Mouse (Mus musculus): ENCODE measurements at regions not wholly inside any gene's neighbourhood (a gene's known extent, or its start where the extent isn't known, plus 50 kb on each side); places are given as distances from the start of the nearest gene placed in this dataset.

DNA sequence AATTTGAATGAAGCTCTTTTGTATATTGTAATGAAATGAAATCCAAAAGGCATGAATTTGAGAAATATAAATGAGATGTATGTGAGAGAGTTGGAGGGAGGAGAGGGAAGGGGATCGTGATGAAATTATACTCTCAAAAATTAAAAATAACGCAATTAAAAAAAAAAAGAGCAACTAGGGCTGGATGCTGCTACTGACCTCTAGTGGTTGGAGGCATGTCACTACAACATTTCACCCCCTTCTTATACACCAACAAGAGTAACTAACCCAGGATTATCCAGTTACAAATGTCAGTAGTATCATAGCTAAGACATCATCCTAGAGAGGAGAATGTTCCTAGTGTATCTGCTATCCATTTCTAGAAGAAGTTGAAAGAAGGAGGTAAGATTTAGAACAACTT lies 678.8 kb upstream of the Sox9 start:
- DNase-seq (ENCODE audit: low read depth, low spot score), result no peak

DNA sequence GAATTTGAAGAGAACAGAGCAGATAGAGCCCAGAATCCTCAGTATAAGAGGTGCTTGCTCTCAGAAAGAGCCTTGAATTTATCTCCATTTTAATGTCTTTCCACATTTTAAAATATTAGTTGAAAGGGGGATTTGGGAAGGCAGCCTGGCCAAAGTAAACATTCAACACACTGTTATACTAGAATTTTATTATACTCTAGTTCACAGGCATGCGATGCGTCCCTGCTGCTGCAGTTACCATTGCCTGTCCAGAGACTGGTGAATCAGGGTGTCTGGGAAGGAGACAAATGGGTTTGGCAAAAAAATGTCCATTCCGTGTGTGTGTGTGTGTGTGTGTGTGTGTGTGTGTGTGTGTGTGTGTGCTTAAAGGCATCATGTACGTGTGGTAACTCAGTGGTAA lies 675.1 kb upstream of the Sox9 start:
- no peak for DNase-seq (ENCODE audit: low read depth, low spot score)

DNA sequence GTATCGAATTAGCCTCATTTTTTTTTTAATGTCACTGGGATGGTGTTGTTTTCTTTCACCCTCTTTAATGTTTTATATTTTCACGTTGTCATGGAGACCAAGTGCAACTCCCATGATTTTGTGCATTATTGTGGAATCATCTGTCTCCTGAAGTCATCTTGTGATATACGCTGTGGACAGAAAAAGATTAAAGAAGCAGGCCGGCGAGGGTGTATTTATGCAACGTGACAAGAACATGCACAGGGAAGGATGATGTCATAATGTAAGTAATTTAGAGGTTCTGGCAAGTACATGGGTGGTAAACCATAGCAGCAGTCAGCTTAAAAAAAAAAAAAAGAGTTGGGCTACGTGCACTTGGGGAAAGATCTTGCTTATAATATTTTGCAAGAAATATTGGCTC lies 674.7 kb upstream of the Sox9 start:
- DNase-seq (ENCODE audit: low read depth, low spot score), result no peak

DNA sequence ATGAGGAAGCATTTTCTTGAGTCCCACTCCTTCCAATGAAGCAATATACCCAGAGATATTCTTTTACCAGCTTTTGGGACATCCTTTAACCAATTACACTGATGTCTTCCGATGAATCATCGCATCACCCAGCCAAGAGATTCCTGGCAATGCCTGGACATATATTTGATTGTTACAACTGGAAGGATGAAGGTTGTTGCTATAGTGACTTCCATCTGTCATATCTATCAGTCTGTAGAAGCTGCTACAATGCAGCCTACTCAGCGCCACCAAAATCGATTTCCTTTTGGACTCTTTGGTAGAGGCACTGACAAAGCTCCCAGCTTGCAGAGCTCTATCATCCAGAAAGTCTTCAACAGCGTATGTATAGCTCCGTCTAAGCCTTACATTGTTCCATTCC lies 661.0 kb upstream of the Sox9 start:
- no peak for DNase-seq (ENCODE audit: low read depth, low spot score)

DNA sequence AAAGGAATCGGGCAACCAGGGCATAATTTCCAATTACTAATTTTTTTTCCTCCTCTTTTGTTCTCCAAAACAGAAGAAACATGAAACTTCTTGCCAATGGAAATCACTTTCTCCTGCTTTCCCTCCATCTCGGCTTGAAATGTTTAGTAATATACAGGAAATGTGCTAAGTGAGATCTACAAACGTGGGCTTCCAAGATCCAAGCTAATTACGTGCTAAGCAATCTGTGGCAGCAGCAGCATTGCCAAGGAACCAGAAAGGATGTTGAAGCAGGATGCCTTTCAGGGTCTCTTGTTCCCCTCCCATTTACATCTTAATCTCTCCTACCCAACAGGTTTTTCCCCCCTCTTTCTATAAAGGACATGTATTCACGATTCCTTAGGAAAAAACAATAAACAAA lies 660.2 kb upstream of the Sox9 start:
- DNase-seq (ENCODE audit: low read depth, low spot score), result peak; percentile 54

DNA sequence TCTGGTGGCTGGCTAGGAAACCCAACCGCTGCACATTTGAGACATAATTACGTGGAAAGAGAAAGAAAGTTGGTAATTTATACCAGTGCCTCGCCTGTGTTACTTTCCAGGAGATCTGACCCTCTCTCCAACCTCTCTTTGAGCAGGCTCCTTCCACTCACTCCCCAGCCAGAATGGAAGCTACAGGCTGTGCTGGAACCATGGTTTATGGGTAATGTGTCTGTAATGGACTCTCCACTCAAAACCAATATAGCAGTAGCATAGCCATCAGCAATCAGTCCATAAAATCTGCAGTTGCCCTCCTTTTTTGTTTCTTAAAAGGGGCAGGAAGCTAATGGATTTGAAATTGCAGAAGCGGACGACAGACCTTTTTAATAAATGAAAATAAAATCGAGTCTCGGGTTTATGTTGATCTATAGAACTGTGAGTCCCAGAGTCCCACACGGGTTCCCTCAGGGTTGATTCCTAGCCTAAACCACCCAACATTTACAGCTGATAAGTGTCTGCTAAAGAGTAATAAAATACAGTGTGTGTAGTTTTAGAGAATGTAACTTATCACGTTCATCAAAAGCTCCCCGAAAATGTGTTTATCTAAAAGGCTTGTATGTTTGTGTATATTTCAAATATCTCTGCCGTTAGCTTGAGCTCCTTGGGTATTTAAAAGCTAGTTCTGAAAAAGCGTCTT lies 656.6 kb upstream of the Sox9 start:
- DNase-seq (ENCODE audit: low read depth, low spot score), result no peak

DNA sequence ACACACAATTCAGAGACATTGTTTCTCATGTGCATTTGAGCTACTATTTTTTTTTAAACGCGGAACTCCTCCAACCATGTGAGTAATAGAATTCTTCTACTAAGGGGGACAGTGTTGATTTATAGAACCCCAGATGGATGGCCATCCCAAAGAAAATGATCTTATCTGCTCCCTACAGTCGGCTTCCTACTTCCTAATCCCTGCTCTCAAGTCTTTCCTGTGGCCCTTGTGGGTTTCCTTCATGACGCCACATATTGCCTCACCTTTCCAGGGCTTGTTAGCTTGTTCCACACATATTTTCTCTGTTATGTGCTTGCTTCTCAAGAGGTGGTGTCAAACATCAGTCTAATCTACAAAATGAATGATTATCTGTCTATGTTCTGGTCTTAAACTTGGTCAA lies 651.9 kb upstream of the Sox9 start:
- no peak for DNase-seq (ENCODE audit: low read depth, low spot score)

DNA sequence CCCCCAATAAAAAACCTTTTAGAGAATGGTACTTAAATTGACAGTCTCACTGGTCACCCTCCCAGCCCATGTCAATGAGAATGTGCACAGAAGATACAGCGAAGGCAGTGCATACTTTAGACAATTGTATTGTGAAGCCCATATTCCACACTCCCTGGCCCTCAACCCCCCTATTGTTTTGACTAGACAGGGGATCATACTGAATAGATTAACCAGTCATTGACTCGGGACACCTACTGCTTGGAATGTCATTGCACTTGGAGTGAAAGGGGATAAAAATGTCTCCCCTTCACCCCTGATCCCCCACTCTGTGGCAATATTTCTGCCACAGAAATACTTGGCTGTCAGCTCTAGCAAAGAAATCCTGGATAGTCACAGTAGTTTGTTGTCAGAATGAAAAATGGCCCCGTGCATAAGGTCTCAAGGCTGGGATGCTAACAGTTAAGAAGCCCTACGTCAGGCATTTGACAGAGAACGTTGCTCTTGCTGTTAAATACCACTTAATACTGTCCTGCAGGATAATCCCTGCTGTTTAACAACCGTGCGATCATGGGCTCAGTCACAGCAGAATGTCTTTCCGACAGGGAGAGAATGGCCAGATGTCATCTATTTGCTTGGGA lies 644.5 kb upstream of the Sox9 start:
- no peak for DNase-seq (ENCODE audit: low read depth, low spot score)

DNA sequence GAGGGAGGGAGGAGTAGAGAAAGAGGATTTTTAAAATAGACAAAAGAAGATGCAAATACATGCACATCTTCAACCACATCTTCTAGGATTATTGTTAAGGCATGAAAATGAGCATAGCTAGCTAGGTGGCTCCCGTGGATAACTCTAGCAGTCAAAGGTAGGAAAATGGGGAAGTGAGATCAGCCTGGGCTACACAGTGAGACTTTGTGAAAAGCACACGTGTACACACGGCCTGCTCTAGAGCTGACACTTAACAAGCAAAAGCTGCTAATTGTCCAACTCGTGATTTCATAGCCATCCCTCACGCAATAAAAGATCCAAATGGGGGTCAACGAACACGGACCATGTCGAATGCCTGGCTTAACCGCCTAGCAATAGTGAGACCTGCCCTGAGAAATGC lies 642.0 kb upstream of the Sox9 start:
- no peak for DNase-seq (ENCODE audit: low read depth, low spot score)

DNA sequence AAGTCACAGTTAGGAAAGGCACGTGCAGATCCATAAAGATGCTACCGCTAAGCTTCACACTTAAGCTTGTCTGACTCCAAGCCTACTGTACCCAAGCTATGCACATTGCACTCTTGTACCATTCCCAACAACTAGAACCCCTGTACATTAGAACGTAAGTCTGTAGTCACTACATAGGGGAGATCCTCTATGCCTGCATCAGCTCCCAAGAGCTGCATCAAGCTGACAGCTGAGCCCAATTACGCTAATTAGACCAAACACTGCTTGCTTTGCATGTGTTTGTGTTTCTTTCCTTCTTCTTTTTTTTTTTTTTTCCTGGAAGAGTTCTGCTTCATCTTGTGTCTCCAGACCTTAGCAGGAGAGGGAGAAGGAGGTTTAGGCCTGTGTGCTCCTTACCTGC lies 641.5 kb upstream of the Sox9 start:
- DNase-seq (ENCODE audit: low read depth, low spot score), result peak; percentile 50

DNA sequence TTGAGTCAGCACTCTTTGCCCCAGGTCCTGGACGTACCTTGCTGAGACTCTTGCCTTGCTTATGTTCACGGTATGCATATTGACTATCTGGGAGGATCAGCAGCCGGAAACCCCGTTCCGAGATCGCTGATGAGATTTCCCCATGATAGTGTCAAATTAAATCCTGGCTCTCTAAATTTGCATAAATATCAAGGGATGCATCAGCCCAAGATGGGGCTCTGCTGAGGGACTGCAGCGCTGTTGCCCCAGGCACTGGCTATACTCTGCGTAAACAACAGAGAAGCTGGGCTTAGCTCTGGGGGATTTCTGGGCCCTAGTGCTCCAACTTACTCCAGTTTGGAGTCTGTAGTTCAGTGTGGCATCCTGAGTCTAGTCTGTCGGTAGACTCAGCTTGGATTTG lies 641.1 kb upstream of the Sox9 start:
- DNase-seq (ENCODE audit: low read depth, low spot score), result no peak

DNA sequence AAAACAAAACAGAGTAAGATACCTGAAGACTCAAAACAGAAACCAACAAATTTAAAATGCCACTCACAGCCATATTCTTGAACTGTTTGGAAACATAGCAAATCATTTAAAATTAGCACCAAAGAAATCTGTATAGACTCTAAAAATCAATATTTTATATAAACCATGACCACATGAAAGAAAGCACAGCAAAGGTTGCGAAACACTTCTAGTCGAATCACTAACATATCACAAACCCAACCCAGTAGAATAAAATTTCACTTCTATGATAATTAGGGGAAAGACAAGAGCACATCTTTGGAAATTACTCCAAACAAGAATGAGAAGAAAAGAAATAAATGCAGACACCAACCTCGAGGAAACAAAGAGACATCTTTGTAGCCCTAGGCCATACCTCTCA lies 630.0 kb upstream of the Sox9 start:
- DNase-seq (ENCODE audit: low read depth, low spot score), result no peak

DNA sequence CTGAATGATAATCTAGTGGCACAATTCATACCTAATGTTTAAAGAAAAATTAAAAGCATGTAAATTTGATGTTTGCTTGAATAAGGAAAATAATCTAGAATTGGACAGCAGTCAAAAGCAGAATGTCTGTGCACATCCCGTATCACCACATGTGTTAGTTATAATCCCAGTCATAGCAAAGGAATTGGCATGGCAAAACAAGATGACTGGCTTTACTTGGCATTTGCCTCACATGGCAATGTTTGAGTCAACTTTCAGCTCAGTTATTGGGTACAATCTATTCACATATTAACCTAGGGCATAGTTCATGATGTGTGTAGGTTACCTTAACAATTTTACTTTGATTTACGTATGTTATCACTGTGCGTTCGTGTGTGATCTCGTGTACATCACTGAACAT lies 628.8 kb upstream of the Sox9 start:
- no peak for DNase-seq (ENCODE audit: low read depth, low spot score)

DNA sequence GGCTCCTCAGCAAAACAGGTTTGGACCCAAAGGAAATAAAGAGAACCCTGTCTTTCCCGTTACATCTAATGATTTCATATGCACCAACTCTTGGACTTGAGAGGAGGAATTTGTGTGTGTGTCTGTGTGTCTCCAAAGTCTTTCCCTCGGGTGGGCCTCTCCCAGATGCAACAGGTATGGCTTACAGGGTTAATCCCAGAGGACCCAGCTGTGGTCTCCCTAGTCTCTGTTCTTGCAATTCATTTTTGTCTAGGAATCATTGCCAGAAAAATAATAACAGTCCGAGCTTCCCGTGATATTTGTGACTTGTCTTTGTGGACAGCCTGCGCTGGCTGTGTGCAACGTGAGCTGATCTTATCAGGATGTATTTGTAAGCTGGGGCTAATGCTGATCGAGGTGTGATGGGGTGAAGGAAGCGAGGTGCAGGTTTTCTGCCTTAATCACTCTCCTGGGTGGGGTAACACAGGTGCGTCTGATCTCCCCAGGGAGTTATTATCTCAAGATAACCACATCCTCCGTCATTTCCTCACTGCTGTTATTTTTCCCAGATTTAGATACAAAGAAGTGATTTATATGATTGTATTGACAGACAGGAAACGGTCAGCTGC lies 627.2 kb upstream of the Sox9 start:
- DNase-seq (ENCODE audit: low read depth, low spot score), result no peak

DNA sequence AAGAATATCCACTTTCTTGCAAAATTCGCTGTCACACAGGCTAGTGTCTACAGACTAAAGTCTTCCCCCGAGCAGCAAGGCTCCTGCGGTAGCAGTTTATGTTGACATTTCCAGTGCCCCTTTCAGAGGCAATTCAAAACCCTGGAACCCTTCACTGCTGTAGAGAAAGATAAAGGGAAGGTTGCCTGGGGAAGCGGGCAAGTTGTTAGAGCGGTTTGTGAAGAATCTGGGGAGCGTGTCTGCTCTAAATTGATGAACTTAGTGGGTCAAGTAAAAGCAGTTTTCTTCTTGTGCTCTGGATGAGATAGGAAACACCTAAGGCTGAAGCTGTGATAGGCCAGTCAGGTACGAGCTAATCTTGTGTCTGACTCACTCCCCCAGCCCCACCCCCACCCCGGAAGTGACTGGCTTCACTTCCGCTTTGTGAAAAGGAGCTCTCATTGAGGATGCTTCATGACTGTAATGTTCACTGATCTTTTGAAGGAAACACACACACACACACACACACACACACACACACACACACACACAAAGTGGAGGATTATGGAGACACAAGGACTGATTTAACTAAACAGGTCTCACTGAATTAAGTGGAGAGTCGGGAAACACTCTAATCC lies 626.6 kb upstream of the Sox9 start:
- DNase-seq (ENCODE audit: low read depth, low spot score), result no peak

DNA sequence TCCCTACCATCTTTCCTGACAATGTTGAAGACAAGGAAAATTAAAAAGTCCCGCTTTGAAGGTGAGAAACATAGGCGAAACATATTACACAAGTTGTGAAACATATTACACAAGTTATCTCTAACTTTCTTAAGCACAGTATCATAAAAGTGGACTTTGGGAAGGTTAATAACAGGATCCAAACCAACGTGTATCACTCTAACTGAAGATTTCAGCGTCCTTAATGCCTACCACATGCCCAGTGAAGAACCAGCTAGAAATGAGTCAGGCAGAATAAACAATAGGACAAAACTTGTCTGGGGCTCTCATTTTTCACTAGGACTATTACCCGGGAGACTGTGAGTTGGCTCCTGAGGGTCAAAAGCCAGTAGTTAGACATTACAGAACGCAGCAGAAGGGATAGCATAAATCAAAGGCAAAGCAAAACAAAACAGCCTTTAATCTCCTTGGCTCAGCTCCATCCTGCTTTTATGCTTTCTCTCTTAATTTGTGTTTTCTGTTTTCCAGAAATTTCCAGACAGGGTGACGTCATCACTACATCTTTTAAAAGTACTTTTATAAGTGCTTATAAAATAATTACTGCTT lies 618.3 kb upstream of the Sox9 start:
- DNase-seq (ENCODE audit: low read depth, low spot score), result no peak

DNA sequence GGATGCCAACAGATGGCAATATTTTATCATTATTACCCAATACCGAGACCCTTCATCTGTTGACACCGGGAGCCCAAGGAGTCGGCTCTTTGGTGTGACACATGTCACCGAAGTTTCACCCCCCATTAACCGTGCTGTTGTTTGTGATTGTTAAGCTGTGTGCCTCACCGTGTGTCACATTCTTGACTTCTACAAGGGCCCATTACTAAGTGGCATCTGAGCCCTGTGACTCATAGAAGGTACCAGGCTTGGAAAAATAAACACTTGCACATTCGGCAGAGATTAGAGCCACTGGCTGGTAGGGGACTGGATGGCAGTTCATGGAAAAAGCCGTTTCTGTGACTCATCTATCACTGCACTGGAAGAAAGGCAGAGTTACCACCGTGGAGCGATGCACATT lies 608.4 kb upstream of the Sox9 start:
- DNase-seq (ENCODE audit: low read depth, low spot score), result no peak

DNA sequence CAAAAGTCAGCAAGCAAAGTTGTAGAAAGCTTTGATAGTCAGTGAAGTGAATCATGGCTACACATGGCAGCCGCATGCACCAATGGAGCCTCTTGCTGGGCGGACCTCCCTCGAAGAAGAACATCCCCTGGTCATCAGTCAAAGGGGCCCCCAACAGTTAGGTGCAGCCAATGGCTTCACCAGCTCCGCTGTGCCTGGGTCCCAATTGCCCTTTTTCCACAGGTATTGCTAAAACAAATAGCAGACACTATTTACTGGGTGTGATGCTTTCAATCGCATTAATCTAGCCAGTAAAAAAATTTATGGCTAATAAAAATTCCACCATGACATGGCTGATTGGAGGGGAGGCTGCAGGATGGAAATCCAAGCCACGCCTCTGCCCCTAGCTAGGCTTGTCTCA lies 606.7 kb upstream of the Sox9 start:
- DNase-seq (ENCODE audit: low read depth, low spot score), result no peak

DNA sequence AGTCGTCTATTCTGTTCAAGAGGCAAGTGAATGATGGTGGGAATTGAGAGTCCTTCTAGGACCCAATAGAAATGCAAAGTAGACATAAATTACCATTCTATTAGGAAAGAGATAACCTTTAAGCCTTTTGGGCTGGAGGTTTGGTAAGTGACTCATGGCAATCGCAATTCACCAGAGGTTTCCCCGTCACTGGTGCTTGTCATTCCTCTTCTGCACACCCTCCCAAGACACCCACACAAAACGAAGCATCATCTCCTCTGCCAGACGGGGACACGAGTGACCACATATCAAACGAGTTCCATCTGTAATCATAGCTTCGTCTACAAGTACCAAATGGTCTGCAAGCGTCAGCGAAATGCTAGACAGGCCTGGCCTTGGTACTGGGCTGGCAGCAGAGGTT lies 601.4 kb upstream of the Sox9 start:
- DNase-seq (ENCODE audit: low read depth, low spot score), result no peak

DNA sequence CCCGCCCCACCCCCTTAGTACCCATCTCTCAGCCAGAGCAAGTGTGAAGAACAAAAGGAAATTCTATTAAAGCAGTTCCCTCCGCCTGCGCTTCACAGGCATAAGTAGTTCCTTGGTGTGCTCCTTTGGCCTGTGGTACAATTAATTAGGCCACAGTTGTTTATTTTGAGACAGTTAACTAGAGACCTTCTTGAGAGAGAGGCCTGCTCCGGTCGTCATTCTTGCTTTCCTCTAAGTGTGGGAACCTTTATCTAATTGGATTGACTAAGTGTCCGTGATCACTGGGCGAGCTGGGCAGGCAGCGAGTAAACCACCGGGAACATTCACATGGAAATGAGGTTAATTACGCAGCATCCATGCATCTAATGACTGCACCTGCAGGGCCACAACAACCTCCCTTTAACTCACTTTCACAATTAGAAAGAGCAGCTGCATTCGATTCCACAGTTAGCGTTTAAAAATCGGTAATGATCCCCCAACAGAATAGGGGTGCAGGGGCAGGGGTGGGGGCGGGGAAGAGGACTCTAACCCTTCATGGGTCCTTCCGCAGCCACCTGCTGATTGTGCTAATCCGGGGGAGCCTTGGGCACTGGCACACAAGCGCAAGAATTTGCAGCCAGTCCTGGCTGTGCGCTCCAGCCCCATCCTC lies 584.3 kb upstream of the Sox9 start:
- peak; percentile 10 for DNase-seq (ENCODE audit: low read depth, low spot score)

DNA sequence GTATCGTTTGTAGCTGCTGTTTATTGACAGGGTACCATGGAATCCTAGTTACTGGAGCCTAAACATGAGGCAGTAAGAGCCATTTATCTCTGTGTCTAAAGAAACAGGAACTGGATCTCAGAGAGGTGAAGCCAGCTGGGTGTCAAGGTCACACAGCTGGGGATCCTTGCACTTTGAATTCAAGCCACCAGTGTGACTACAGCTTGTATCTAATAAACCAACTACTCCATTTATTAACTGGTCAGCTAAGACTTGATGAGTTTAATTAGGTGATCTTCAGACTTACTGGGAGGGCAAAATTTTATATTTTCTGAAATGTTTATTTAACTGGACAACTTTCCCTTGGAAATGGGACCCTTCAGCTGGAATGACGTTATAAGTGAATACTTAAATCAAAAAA lies 577.5 kb upstream of the Sox9 start:
- no peak for DNase-seq (ENCODE audit: low read depth, low spot score)

DNA sequence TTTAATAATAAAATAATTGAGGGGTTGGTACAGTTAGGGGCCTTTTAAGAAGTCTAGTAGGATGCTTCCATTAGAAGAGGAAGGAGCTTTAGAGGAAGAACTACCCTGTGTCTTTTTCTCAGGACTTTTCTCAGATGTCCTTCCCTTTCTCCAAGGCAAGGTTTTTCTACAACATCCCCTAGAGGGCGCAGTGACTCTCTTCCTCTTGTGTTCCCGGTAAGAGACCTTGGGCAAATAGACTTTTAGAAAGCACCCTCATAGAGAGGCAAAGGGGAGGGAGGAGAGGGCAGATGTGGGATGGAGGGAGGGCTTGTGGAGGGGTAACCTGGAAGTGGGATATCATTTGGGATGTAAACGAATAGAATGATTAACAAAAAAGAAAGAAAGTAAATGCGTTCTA lies 572.6 kb upstream of the Sox9 start:
- no peak for DNase-seq (ENCODE audit: low read depth, low spot score)

Data from brain, embryonic 18.5 days (tissue).